Mouse (Mus musculus): Measurements from ENCODE around the gene Rbm46. TPM values are rescaled to one million over a fixed set of nuclear protein-coding genes. Genes with fewer than 3 reads are reported as not detected.

The Rbm46 gene
- 5.5 and 6.0 TPM in 2 replicates for polyA plus RNA-seq (2014; fragmentation: Nextera tagmentation; extraction: Ambion mirVana)

- no peaks in the 10 kb centered on the region for H3K36me3 ChIP-seq (ENCODE audit: control insufficient read depth, insufficient read depth, low read length)
- peak within 1 kb of the TSS; percentile 70 for H3K4me2 ChIP-seq (ENCODE audit: low read depth, low read length)
- peak; percentile 98 for ATAC-seq (ENCODE audit: low read depth)
- H3K9me3 ChIP-seq (ENCODE audit: control insufficient read depth, low read length), result no peaks in the 10 kb centered on the region
- H3K4me1 ChIP-seq (ENCODE audit: control insufficient read depth, insufficient read depth, low read length), result no peaks in the 10 kb centered on the region
- peak; percentile 94 for DNase-seq (ENCODE audit: low spot score)
- H3K27ac ChIP-seq (replicated peaks; ENCODE audit: low read depth, low read length), result no peak within 1 kb of the TSS
- WGBS, result 19% methylated on average over 30 of the region's 36 CpGs
- peaks cover 20% of the 10 kb centered on the region for H3K27me3 ChIP-seq (replicated peaks; ENCODE audit: control insufficient read depth, insufficient read depth, low read length)
- peak within 1 kb of the TSS; percentile 49 for H3K4me3 ChIP-seq (ENCODE audit: low read depth, low read length)
- peak within 1 kb of the TSS; percentile 58 for H3K9ac ChIP-seq (ENCODE audit: low read depth, low read length)
Measured at GRCm38 (mm10) chr3:82876372-82876739, at the start of gene Rbm46. TSS of gene Rbm46 (minus strand) at chr3:82876483.

GRCm38 (mm10) chr3:82915632-82916031, 39.3 kb upstream of the Rbm46 start:
- Histone ChIP-seq H3K4me1 (ENCODE audit: control insufficient read depth, insufficient read depth, low read length) (no peaks in the 10 kb centered on the region), H3K4me2 (ENCODE audit: low read depth, low read length) (no peak overlapping the region), H3K27ac (replicated peaks; ENCODE audit: low read depth, low read length) (no peak overlapping the region), H3K9ac (ENCODE audit: low read depth, low read length) (no peak overlapping the region), H3K27me3 (replicated peaks; ENCODE audit: control insufficient read depth, insufficient read depth, low read length) (no peaks in the 10 kb centered on the region), H3K4me3 (ENCODE audit: low read depth, low read length) (no peak overlapping the region), H3K36me3 (ENCODE audit: control insufficient read depth, insufficient read depth, low read length) (no peaks in the 10 kb centered on the region), H3K9me3 (ENCODE audit: control insufficient read depth, low read length) (no peaks in the 10 kb centered on the region)
- DNase-seq (ENCODE audit: low spot score) (no peak), ATAC-seq (ENCODE audit: low read depth) (no peak)
- WGBS, result 21% methylated on average over 1 of the region's 1 CpGs

GRCm38 (mm10) chr3:82908671-82909070, 32.4 kb upstream of the Rbm46 start:
- no peak overlapping the region for H3K4me3 ChIP-seq (ENCODE audit: low read depth, low read length)
- no peaks in the 10 kb centered on the region for H3K9me3 ChIP-seq (ENCODE audit: control insufficient read depth, low read length)
- H3K27ac ChIP-seq (replicated peaks; ENCODE audit: low read depth, low read length), result no peak overlapping the region
- whole genome bisulfite sequencing, result 85% methylated on average over 2 of the region's 2 CpGs
- no peak for DNase-seq (ENCODE audit: low spot score)
- H3K9ac ChIP-seq (ENCODE audit: low read depth, low read length), result no peak overlapping the region
- H3K36me3 ChIP-seq (ENCODE audit: control insufficient read depth, insufficient read depth, low read length), result no peaks in the 10 kb centered on the region
- no peak for ATAC-seq (ENCODE audit: low read depth)
- H3K4me1 ChIP-seq (ENCODE audit: control insufficient read depth, insufficient read depth, low read length), result peaks cover 3% of the 10 kb centered on the region
- H3K27me3 ChIP-seq (replicated peaks; ENCODE audit: control insufficient read depth, insufficient read depth, low read length), result peaks cover 23% of the 10 kb centered on the region
- no peak overlapping the region for H3K4me2 ChIP-seq (ENCODE audit: low read depth, low read length)

GRCm38 (mm10) chr3:82904211-82904908, 28.1 kb upstream of the Rbm46 start:
- peaks cover 38% of the 10 kb centered on the region for H3K27me3 ChIP-seq (replicated peaks; ENCODE audit: control insufficient read depth, insufficient read depth, low read length)
- H3K27ac ChIP-seq (replicated peaks; ENCODE audit: low read depth, low read length), result no peak overlapping the region
- under 1% methylated on average over 31 of the region's 31 CpGs for WGBS
- peak overlapping the region; percentile 44 for H3K4me3 ChIP-seq (ENCODE audit: low read depth, low read length)
- peak overlapping the region; percentile 77 for H3K4me2 ChIP-seq (ENCODE audit: low read depth, low read length)
- H3K9ac ChIP-seq (ENCODE audit: low read depth, low read length), result peak overlapping the region; percentile 37; the same call in 1 of the 2 replicates
- H3K4me1 ChIP-seq (ENCODE audit: control insufficient read depth, insufficient read depth, low read length), result peaks cover 4% of the 10 kb centered on the region
- DNase-seq (ENCODE audit: low spot score) (peak; percentile 6), ATAC-seq (ENCODE audit: low read depth) (no peak)
- H3K9me3 ChIP-seq (ENCODE audit: control insufficient read depth, low read length), result no peaks in the 10 kb centered on the region
- no peaks in the 10 kb centered on the region for H3K36me3 ChIP-seq (ENCODE audit: control insufficient read depth, insufficient read depth, low read length)

GRCm38 (mm10) chr3:82903613-82904205, 27.4 kb upstream of the Rbm46 start, which contains the start of gene Lrat:
TSS of gene Lrat (minus strand) at chr3:82903973.
- WGBS, result 1% methylated on average over 34 of the region's 35 CpGs
- H3K9ac ChIP-seq (ENCODE audit: low read depth, low read length), result peak within 1 kb of the TSS; percentile 37
- H3K4me3 ChIP-seq (ENCODE audit: low read depth, low read length), result peak within 1 kb of the TSS; percentile 44
- peak within 1 kb of the TSS; percentile 77 for H3K4me2 ChIP-seq (ENCODE audit: low read depth, low read length)
- no peak within 1 kb of the TSS for H3K27ac ChIP-seq (replicated peaks; ENCODE audit: low read depth, low read length)
- DNase-seq (ENCODE audit: low spot score), result peak; percentile 19
- no peak for ATAC-seq (ENCODE audit: low read depth)
- no peaks in the 10 kb centered on the region for H3K36me3 ChIP-seq (ENCODE audit: control insufficient read depth, insufficient read depth, low read length)
- H3K4me1 ChIP-seq (ENCODE audit: control insufficient read depth, insufficient read depth, low read length), result peaks cover 4% of the 10 kb centered on the region
- H3K27me3 ChIP-seq (replicated peaks; ENCODE audit: control insufficient read depth, insufficient read depth, low read length), result peaks cover 38% of the 10 kb centered on the region
- no peaks in the 10 kb centered on the region for H3K9me3 ChIP-seq (ENCODE audit: control insufficient read depth, low read length)

- Histone ChIP-seq H3K4me3 (ENCODE audit: low read depth, low read length) (peak overlapping the region; percentile 44), H3K4me2 (ENCODE audit: low read depth, low read length) (peak overlapping the region; percentile 77), H3K27ac (replicated peaks; ENCODE audit: low read depth, low read length) (no peak overlapping the region), H3K4me1 (ENCODE audit: control insufficient read depth, insufficient read depth, low read length) (peaks cover 4% of the 10 kb centered on the region), H3K27me3 (replicated peaks; ENCODE audit: control insufficient read depth, insufficient read depth, low read length) (peaks cover 38% of the 10 kb centered on the region), H3K36me3 (ENCODE audit: control insufficient read depth, insufficient read depth, low read length) (no peaks in the 10 kb centered on the region), H3K9ac (ENCODE audit: low read depth, low read length) (no peak overlapping the region; the same call in 1 of the 2 replicates), H3K9me3 (ENCODE audit: control insufficient read depth, low read length) (no peaks in the 10 kb centered on the region)
- DNase-seq (ENCODE audit: low spot score) (no peak), ATAC-seq (ENCODE audit: low read depth) (no peak)
- 20% methylated on average over 20 of the region's 20 CpGs for WGBS
Measured at GRCm38 (mm10) chr3:82902757-82903612, 26.7 kb upstream of the Rbm46 start.

- no peak overlapping the region for H3K27ac ChIP-seq (replicated peaks; ENCODE audit: low read depth, low read length)
- no peak overlapping the region for H3K4me3 ChIP-seq (ENCODE audit: low read depth, low read length)
- ATAC-seq (ENCODE audit: low read depth), result no peak
- no peaks in the 10 kb centered on the region for H3K4me1 ChIP-seq (ENCODE audit: control insufficient read depth, insufficient read depth, low read length)
- WGBS, result 25% methylated on average over 2 of the region's 2 CpGs
- no peak overlapping the region for H3K4me2 ChIP-seq (ENCODE audit: low read depth, low read length)
- no peak overlapping the region for H3K9ac ChIP-seq (ENCODE audit: low read depth, low read length)
- H3K36me3 ChIP-seq (ENCODE audit: control insufficient read depth, insufficient read depth, low read length), result no peaks in the 10 kb centered on the region
- H3K27me3 ChIP-seq (replicated peaks; ENCODE audit: control insufficient read depth, insufficient read depth, low read length), result no peaks in the 10 kb centered on the region
- no peaks in the 10 kb centered on the region for H3K9me3 ChIP-seq (ENCODE audit: control insufficient read depth, low read length)
- no peak for DNase-seq (ENCODE audit: low spot score)
Measured at GRCm38 (mm10) chr3:82888842-82889241, 12.6 kb upstream of the Rbm46 start.

GRCm38 (mm10) chr3:82877258-82877657, 975 bp upstream of the Rbm46 start:
- H3K4me1 ChIP-seq (ENCODE audit: control insufficient read depth, insufficient read depth, low read length), result no peaks in the 10 kb centered on the region
- WGBS, result 8% methylated on average over 4 of the region's 4 CpGs
- peaks cover 20% of the 10 kb centered on the region for H3K27me3 ChIP-seq (replicated peaks; ENCODE audit: control insufficient read depth, insufficient read depth, low read length)
- no peak overlapping the region for H3K9ac ChIP-seq (ENCODE audit: low read depth, low read length)
- H3K4me3 ChIP-seq (ENCODE audit: low read depth, low read length), result no peak overlapping the region
- no peaks in the 10 kb centered on the region for H3K36me3 ChIP-seq (ENCODE audit: control insufficient read depth, insufficient read depth, low read length)
- ATAC-seq (ENCODE audit: low read depth), result no peak
- H3K4me2 ChIP-seq (ENCODE audit: low read depth, low read length), result no peak overlapping the region
- peak; percentile 69 for DNase-seq (ENCODE audit: low spot score)
- H3K27ac ChIP-seq (replicated peaks; ENCODE audit: low read depth, low read length), result no peak overlapping the region
- H3K9me3 ChIP-seq (ENCODE audit: control insufficient read depth, low read length), result no peaks in the 10 kb centered on the region
